Mouse (Mus musculus) forebrain, embryonic 15.5 days (tissue): ENCODE measurements at regions not wholly inside any gene's neighbourhood (a gene's known extent, or its start where the extent isn't known, plus 50 kb on each side); places are given as distances from the start of the nearest gene placed in this dataset.

ENCODE experiments used
- ATAC-seq: fragments of 200-750 bp; cut with Nextera tagmentation; replicated peaks from 2 replicates; pipeline ENCODE4 v1.8.0; 2017; ENCODE audit warnings: mild to moderate bottlenecking, moderate TSS enrichment, moderate library complexity
- H3K27ac ChIP-seq: fragments of 300-500 bp; sonication (generic); replicated peaks from 2 replicates; pipeline ENCODE4 v1.5.1; 2015; ENCODE audit warnings: mild to moderate bottlenecking, inconsistent platforms
- H3K27me3 ChIP-seq: fragments of 300-500 bp; sonication (generic); 2 replicates; pipeline ENCODE4 v1.6.1; 2015; ENCODE audit warnings: inconsistent platforms
- H3K36me3 ChIP-seq: fragments of 300-500 bp; sonication (generic); 2 replicates; pipeline ENCODE4 v1.6.1; 2015; ENCODE audit warnings: mild to moderate bottlenecking, inconsistent platforms
- H3K4me1 ChIP-seq: fragments of 300-500 bp; sonication (generic); 2 replicates; pipeline ENCODE4 v1.6.1; 2015; ENCODE audit warnings: inconsistent platforms
- H3K4me2 ChIP-seq: fragments of 300-500 bp; sonication (generic); replicated peaks from 2 replicates; pipeline ENCODE4 v1.6.1; 2015; ENCODE audit warnings: mild to moderate bottlenecking, inconsistent platforms
- H3K4me3 ChIP-seq: fragments of 300-500 bp; sonication (generic); 2 replicates; pipeline ENCODE4 v1.5.1; 2015; ENCODE audit warnings: mild to moderate bottlenecking, inconsistent platforms
- H3K9ac ChIP-seq: fragments of 300-500 bp; sonication (generic); replicated peaks from 2 replicates; pipeline ENCODE4 v1.6.1; 2015; ENCODE audit warnings: mild to moderate bottlenecking, inconsistent platforms
- H3K9me3 ChIP-seq: fragments of 300-500 bp; sonication (generic); 2 replicates; pipeline ENCODE4 v1.6.1; 2016; ENCODE audit warnings: inconsistent platforms
- WGBS: fragments of 180-500 bp; shearing (Covaris S2); methylation state at CpG from one replicate; pipeline ENCODE4 v1.1.7; 2015; ENCODE audit warnings: mixed read lengths; 5-methylcytosine and 5-hydroxymethylcytosine counted together

- H3K4me2 ChIP-seq: no peak overlapping the region
- no peaks in the 10 kb centered on the region for H3K36me3 ChIP-seq
- no peaks in the 10 kb centered on the region for H3K4me1 ChIP-seq
- no peak overlapping the region for H3K27ac ChIP-seq
- H3K9ac ChIP-seq: no peak overlapping the region
- H3K4me3 ChIP-seq: no peak overlapping the region
- WGBS: 62% methylated on average over 3 of the region's 3 CpGs
- no peaks in the 10 kb centered on the region for H3K9me3 ChIP-seq
- H3K27me3 ChIP-seq: no peaks in the 10 kb centered on the region
- no peak for ATAC-seq
Observed at GRCm38 (mm10) chr1:23532659-23533058, 135.1 kb upstream of the Ogfrl1 start.

- Histone ChIP-seq H3K4me1 (no peaks in the 10 kb centered on the region), H3K4me3 (no peak overlapping the region), H3K9ac (no peak overlapping the region), H3K36me3 (no peaks in the 10 kb centered on the region), H3K4me2 (no peak overlapping the region), H3K9me3 (no peaks in the 10 kb centered on the region), H3K27ac (no peak overlapping the region), H3K27me3 (no peaks in the 10 kb centered on the region)
- ATAC-seq: no peak
- WGBS: 54% methylated on average over 10 of the region's 10 CpGs
Observed at GRCm38 (mm10) chr1:23536621-23537020, 139.0 kb upstream of the Ogfrl1 start.

DNA sequence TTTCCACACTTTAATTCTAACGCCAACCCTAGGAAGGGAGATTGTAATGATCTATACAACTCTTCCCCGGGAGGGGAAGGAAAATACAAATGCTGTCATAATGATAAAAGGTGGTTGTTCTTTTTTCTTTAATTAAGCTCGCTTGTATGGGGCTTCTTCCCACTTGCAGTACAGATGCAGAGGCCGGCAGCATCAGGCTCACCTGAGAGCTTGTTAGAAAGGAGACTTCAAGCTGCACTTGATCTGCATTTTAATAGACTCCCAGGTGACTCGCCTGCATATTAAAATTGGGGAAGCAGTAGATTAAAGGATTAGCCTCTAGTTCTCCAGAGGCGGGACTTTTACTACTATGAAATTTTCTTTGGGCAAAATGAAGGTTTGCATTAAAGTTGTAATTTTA, 140.8 kb upstream of the Ogfrl1 start:
- 38% methylated on average over 6 of the region's 6 CpGs for WGBS
- no peak overlapping the region for H3K27ac ChIP-seq

GRCm38 (mm10) chr1:23540594-23540993, 143.0 kb upstream of the Ogfrl1 start:
- no peak for ATAC-seq

More for the DNA sequence above, 140.8 kb upstream of the Ogfrl1 start:
- ATAC-seq: no peak
- Histone ChIP-seq H3K36me3 (no peaks in the 10 kb centered on the region), H3K4me1 (no peaks in the 10 kb centered on the region), H3K27me3 (no peaks in the 10 kb centered on the region), H3K9ac (no peak overlapping the region), H3K4me3 (no peak overlapping the region), H3K4me2 (no peak overlapping the region), H3K9me3 (no peaks in the 10 kb centered on the region)

DNA sequence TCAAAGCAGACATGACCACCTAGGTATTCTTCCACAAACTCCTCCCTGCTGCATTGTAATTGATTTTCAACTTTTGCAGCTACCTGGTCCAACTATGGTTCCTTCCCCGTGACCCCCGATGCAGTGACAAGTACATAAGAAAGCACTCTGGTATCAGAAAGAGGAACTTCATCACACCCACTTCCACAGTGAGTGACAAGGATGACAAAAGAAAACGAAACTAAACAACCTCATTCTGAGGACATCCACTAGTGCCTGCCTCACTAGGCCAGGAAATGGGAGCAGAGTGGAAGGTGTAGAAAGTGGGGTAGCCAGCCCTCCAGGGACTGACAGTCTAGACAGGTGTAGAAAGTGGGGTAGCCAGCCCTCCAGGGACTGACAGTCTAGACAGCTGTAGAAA, 158.2 kb upstream of the Ogfrl1 start:
- Histone ChIP-seq H3K4me3 (no peak overlapping the region), H3K9ac (no peak overlapping the region), H3K9me3 (no peaks in the 10 kb centered on the region), H3K4me1 (no peaks in the 10 kb centered on the region), H3K27me3 (no peaks in the 10 kb centered on the region), H3K4me2 (no peak overlapping the region), H3K27ac (no peak overlapping the region), H3K36me3 (no peaks in the 10 kb centered on the region)
- ATAC-seq: no peak
- 90% methylated on average over 3 of the region's 3 CpGs for WGBS

More at GRCm38 (mm10) chr1:23540594-23540993, 143.0 kb upstream of the Ogfrl1 start:
- no peaks in the 10 kb centered on the region for H3K9me3 ChIP-seq
- WGBS: 89% methylated on average over 7 of the region's 7 CpGs
- no peaks in the 10 kb centered on the region for H3K36me3 ChIP-seq
- no peaks in the 10 kb centered on the region for H3K27me3 ChIP-seq
- no peaks in the 10 kb centered on the region for H3K4me1 ChIP-seq
- no peak overlapping the region for H3K4me3 ChIP-seq
- H3K4me2 ChIP-seq: no peak overlapping the region
- no peak overlapping the region for H3K27ac ChIP-seq
- no peak overlapping the region for H3K9ac ChIP-seq

DNA sequence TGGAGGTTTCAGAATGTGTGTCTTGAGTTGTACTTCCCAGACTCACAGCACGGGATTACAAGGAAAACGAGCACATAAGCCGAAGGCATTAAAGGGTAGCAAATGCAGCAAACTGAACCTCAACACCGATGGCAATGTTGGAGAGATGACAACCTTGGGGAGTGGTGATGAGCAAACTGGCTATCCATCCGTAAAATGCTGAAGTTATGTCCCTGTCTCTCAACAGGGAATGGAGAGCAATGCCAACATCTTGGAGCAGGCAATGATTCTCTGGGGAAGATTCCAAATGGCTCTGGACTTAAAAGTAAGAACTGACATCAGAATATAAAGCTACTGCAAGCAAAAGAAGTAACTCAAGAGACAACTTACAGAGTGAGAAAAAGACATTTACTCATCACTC, 170.5 kb upstream of the Ogfrl1 start:
- H3K9me3 ChIP-seq: no peaks in the 10 kb centered on the region
- H3K36me3 ChIP-seq: no peaks in the 10 kb centered on the region
- 88% methylated on average over 5 of the region's 5 CpGs for WGBS
- no peaks in the 10 kb centered on the region for H3K4me1 ChIP-seq
- no peak for ATAC-seq
- H3K27me3 ChIP-seq: no peaks in the 10 kb centered on the region
- H3K4me3 ChIP-seq: no peak overlapping the region
- H3K4me2 ChIP-seq: no peak overlapping the region
- H3K27ac ChIP-seq: no peak overlapping the region
- H3K9ac ChIP-seq: no peak overlapping the region

DNA sequence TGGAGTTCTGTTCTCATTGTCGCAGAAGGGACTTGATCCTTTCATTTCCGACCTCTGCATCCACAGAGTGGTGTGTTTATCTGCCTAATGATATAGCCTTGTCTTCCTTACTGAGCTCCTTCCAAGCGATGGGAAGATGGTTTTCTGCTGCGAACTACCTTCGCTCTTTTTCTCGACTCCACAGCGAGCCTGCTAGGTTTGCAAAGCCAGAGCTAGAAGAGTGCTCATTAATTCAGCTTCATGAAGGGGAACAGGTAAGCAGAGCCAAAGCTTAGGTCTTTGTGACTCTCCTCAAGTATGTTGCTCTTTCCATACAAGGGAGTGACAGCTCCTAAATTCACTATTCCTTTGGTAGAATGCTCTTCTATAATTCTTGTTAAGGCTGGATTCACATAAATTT, 176.9 kb upstream of the Ogfrl1 start:
- H3K9ac ChIP-seq: no peak overlapping the region
- peaks cover 17% of the 10 kb centered on the region for H3K4me1 ChIP-seq
- no peaks in the 10 kb centered on the region for H3K27me3 ChIP-seq
- 0 out of 2 replicates have a peak, but pooled peaks have one; percentile 51 for ATAC-seq
- no peaks in the 10 kb centered on the region for H3K9me3 ChIP-seq
- 37% methylated on average over 7 of the region's 7 CpGs for WGBS
- peak overlapping the region; percentile 31; the same call in 1 of the 2 replicates for H3K27ac ChIP-seq
- peak overlapping the region; percentile 29 for H3K4me2 ChIP-seq
- H3K4me3 ChIP-seq: no peak overlapping the region
- H3K36me3 ChIP-seq: no peaks in the 10 kb centered on the region

- H3K27ac ChIP-seq: no peak overlapping the region
- no peak overlapping the region for H3K4me2 ChIP-seq
- no peaks in the 10 kb centered on the region for H3K9me3 ChIP-seq
- no peaks in the 10 kb centered on the region for H3K27me3 ChIP-seq
- no peak overlapping the region for H3K9ac ChIP-seq
- ATAC-seq: peak; percentile 76
- peaks cover 17% of the 10 kb centered on the region for H3K4me1 ChIP-seq
- H3K4me3 ChIP-seq: no peak overlapping the region
- no peaks in the 10 kb centered on the region for H3K36me3 ChIP-seq
Observed at GRCm38 (mm10) chr1:23575005-23575404, 177.4 kb upstream of the Ogfrl1 start.

- no peak overlapping the region for H3K4me2 ChIP-seq
- peaks cover 17% of the 10 kb centered on the region for H3K4me1 ChIP-seq
- H3K27me3 ChIP-seq: no peaks in the 10 kb centered on the region
- no peaks in the 10 kb centered on the region for H3K36me3 ChIP-seq
- no peaks in the 10 kb centered on the region for H3K9me3 ChIP-seq
- peak overlapping the region; percentile 56 for H3K27ac ChIP-seq
- WGBS: 76% methylated on average over 2 of the region's 2 CpGs
- no peak overlapping the region for H3K9ac ChIP-seq
- H3K4me3 ChIP-seq: no peak overlapping the region
- peak; percentile 51; the same call in 1 of the 2 replicates for ATAC-seq
Observed at GRCm38 (mm10) chr1:23575515-23575914, 177.9 kb upstream of the Ogfrl1 start.

DNA sequence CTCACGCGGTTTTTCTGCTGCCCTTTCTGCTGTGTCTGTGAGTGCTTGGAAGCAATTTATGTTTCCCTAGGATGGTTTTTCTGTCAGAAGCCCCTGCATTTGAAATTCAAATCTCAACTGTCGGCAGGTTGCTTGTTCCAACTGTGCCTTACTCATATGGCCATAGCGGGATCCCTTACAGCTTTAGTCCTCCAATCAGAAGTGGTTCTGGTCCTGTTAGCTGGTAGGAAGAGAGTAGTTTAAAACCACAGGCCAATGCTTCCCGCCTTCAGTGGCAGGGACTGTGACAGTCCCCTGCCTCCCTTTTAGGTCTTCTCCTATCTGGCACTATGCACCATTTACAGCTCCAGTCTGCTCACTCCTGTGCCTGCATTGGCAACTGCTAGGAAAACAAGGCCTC, 178.6 kb upstream of the Ogfrl1 start:
- H3K4me2 ChIP-seq: no peak overlapping the region
- peak; percentile 74 for ATAC-seq
- H3K36me3 ChIP-seq: no peaks in the 10 kb centered on the region
- H3K27ac ChIP-seq: peak overlapping the region; percentile 56
- no peaks in the 10 kb centered on the region for H3K9me3 ChIP-seq
- no peaks in the 10 kb centered on the region for H3K27me3 ChIP-seq
- 49% methylated on average over 5 of the region's 5 CpGs for WGBS
- H3K4me3 ChIP-seq: no peak overlapping the region
- no peak overlapping the region for H3K9ac ChIP-seq
- H3K4me1 ChIP-seq: peaks cover 17% of the 10 kb centered on the region

DNA sequence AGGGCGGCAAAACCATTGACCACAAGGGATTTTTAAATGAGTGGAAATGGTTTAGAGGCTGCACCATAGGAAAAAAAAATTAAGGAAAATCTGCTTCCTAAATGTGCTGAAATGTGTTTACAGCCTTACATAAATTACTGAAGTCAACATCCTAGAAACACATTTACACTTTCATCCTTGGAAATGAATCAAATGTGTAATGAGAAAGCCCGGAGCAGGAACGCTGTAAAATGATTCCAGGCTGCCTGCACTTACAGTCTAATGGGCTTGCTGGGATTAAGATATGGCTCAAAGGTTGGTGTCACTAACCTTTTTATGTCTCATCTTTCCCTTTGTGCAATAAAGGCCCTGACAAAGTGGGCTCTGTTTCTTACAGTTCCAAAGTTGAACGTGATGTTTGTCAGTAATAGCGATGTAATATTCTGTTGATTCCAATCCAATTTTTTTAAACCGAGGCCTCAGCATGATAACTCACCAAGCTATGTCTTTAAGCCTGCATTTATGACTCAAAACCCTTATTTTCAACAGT, 172.1 kb upstream of the B3gat2 start:
- Histone ChIP-seq H3K9me3 (no peaks in the 10 kb centered on the region), H3K9ac (no peak overlapping the region), H3K4me1 (no peaks in the 10 kb centered on the region), H3K4me2 (no peak overlapping the region), H3K36me3 (no peaks in the 10 kb centered on the region), H3K27ac (no peak overlapping the region), H3K4me3 (no peak overlapping the region), H3K27me3 (no peaks in the 10 kb centered on the region)
- WGBS: 75% methylated on average over 6 of the region's 6 CpGs
- no peak for ATAC-seq

- Histone ChIP-seq H3K4me3 (no peak overlapping the region), H3K9me3 (no peaks in the 10 kb centered on the region), H3K4me1 (no peaks in the 10 kb centered on the region), H3K4me2 (no peak overlapping the region), H3K36me3 (no peaks in the 10 kb centered on the region), H3K9ac (no peak overlapping the region), H3K27ac (no peak overlapping the region), H3K27me3 (no peaks in the 10 kb centered on the region)
- WGBS: 89% methylated on average over 4 of the region's 4 CpGs
- no peak for ATAC-seq
Observed at GRCm38 (mm10) chr1:23602710-23603291, 158.8 kb upstream of the B3gat2 start.

DNA sequence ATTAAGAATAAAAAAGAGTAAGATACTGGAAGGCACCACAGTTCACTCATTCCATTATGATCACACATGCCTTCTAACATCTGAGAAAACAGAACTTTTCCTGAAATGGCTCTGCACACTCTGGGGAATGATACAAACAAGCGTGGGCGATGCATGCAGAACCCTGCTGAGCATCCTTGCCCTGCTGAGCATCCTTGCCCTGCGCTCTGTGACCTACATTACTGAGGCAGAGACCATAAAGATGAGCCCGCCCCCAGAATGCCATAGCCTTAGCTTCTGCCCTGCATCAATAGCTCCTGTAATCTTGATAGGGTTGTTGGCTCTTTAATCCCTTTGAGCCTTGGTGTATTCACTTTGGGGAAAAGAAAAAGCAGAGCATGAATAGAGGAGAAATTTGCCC, 132.2 kb upstream of the B3gat2 start:
- H3K4me2 ChIP-seq: no peak overlapping the region
- H3K9me3 ChIP-seq: no peaks in the 10 kb centered on the region
- no peak overlapping the region for H3K27ac ChIP-seq
- H3K27me3 ChIP-seq: no peaks in the 10 kb centered on the region
- no peaks in the 10 kb centered on the region for H3K4me1 ChIP-seq
- ATAC-seq: no peak
- WGBS: 55% methylated on average over 4 of the region's 4 CpGs
- H3K36me3 ChIP-seq: no peaks in the 10 kb centered on the region
- H3K4me3 ChIP-seq: no peak overlapping the region
- no peak overlapping the region for H3K9ac ChIP-seq
